Mouse (Mus musculus) testis, adult 2 months (tissue): ENCODE results near the gene Dcst2. TPM values are rescaled to one million over a fixed set of nuclear protein-coding genes. Genes with fewer than 3 reads are reported as not detected.
A peak's percentile ranks its signal among the peaks of the same experiment; 100 is the strongest.

Experiments
- H3K27ac ChIP-seq: fragments of 200-500 bp; 2 replicates; pipeline ENCODE4 v1.5.1; 2012; ENCODE audit warnings: low read depth, low read length; ENCODE audit not compliant: control insufficient read depth, insufficient read depth
- H3K27me3 ChIP-seq: fragments of 200-500 bp; 2 replicates; pipeline ENCODE4 v1.6.1; 2012; ENCODE audit warnings: mild to moderate bottlenecking, low read length, moderate library complexity; ENCODE audit not compliant: control insufficient read depth, insufficient read depth
- H3K36me3 ChIP-seq: fragments of 200-500 bp; 2 replicates; pipeline ENCODE4 v1.6.1; 2012; ENCODE audit warnings: mild to moderate bottlenecking, low read length; ENCODE audit not compliant: control insufficient read depth, insufficient read depth
- H3K4me1 ChIP-seq: fragments of 200-500 bp; 2 replicates; pipeline ENCODE4 v1.6.1; 2012; ENCODE audit warnings: low read length; ENCODE audit not compliant: control insufficient read depth, insufficient read depth
- H3K4me3 ChIP-seq: fragments of 200-500 bp; 2 replicates; pipeline ENCODE4 v1.5.1; 2012; ENCODE audit warnings: low read depth, mild to moderate bottlenecking, low read length, moderate library complexity, mixed read lengths; ENCODE audit not compliant: control insufficient read depth
- CTCF ChIP-seq: fragments of 200-500 bp; IDR thresholded peaks from 2 replicates; pipeline ENCODE4 v1.5.1; 2012; ENCODE audit warnings: low read depth, mild to moderate bottlenecking, inconsistent platforms, low read length, moderate library complexity; ENCODE audit not compliant: control insufficient read depth, insufficient read depth, insufficient replicate concordance
- POLR2A ChIP-seq: fragments of 200-500 bp; IDR thresholded peaks from 2 replicates; pipeline ENCODE4 v1.6.1; 2012; ENCODE audit warnings: low read depth, mild to moderate bottlenecking, inconsistent platforms, low read length, moderate library complexity; ENCODE audit not compliant: control insufficient read depth
- polyA plus RNA-seq: library from polyadenylated mRNA; depleted of rRNA; stranded (reverse); fragments of >200 nt; gene quantifications from 2 replicates; pipeline ENCODE4 v1.2.3, GENCODE M21; 2012

Dcst2 gene
- polyA plus RNA-seq, 1 experiment = 110 TPM

GRCm38 (mm10) chr3:89395419-89395805 lies 33.6 kb downstream of the Dcst2 start:
- H3K27ac ChIP-seq = peak overlapping the region; percentile 61
- no peak for TF ChIP-seq CTCF
- TF ChIP-seq POLR2A = no peak
- H3K4me3 ChIP-seq = peak overlapping the region; percentile 30
- H3K27me3 ChIP-seq = no peaks in the 10 kb centered on the region
- H3K4me1 ChIP-seq = peaks cover 24% of the 10 kb centered on the region
- H3K36me3 ChIP-seq = no peaks in the 10 kb centered on the region

GRCm38 (mm10) chr3:89395806-89396653 lies 34.3 kb downstream of the Dcst2 start:
- no peaks in the 10 kb centered on the region for H3K36me3 ChIP-seq
- no peaks in the 10 kb centered on the region for H3K27me3 ChIP-seq
- no peak for TF ChIP-seq POLR2A
- peak; percentile 72 for TF ChIP-seq CTCF
- H3K4me3 ChIP-seq = peak overlapping the region; percentile 64
- H3K27ac ChIP-seq = peak overlapping the region; percentile 24; the same call in 1 of the 2 replicates
- peaks cover 20% of the 10 kb centered on the region for H3K4me1 ChIP-seq

- H3K36me3 ChIP-seq = no peaks in the 10 kb centered on the region
- peaks cover 17% of the 10 kb centered on the region for H3K4me1 ChIP-seq
- H3K4me3 ChIP-seq = no peak overlapping the region
- TF ChIP-seq CTCF (no peak), POLR2A (no peak)
- H3K27me3 ChIP-seq = no peaks in the 10 kb centered on the region
- 0 out of 2 replicates have a peak overlapping the region, but pooled peaks have one; percentile 25 for H3K27ac ChIP-seq
Measured at GRCm38 (mm10) chr3:89396654-89397005, 34.9 kb downstream of the Dcst2 start.

- Histone ChIP-seq H3K4me3 (no peak overlapping the region), H3K36me3 (no peaks in the 10 kb centered on the region), H3K27me3 (no peaks in the 10 kb centered on the region), H3K4me1 (peaks cover 4% of the 10 kb centered on the region; the same call in 1 of the 2 replicates), H3K27ac (no peak overlapping the region)
- TF ChIP-seq POLR2A (no peak), CTCF (no peak)
Measured at GRCm38 (mm10) chr3:89401329-89401728, 39.6 kb downstream of the Dcst2 start.

GRCm38 (mm10) chr3:89402693-89403092 lies 40.9 kb downstream of the Dcst2 start, which contains the start of gene Lenep:
Gene Lenep, minus strand, starts transcription at chr3:89402793.
- no peaks in the 10 kb centered on the region for H3K4me1 ChIP-seq
- no peak within 1 kb of the TSS for H3K4me3 ChIP-seq
- TF ChIP-seq POLR2A = no peak
- no peak for TF ChIP-seq CTCF
- H3K27me3 ChIP-seq = no peaks in the 10 kb centered on the region
- H3K27ac ChIP-seq = no peak within 1 kb of the TSS
- H3K36me3 ChIP-seq = no peaks in the 10 kb centered on the region; the same call in 1 of the 2 replicates

GRCm38 (mm10) chr3:89406887-89407286 lies 45.1 kb downstream of the Dcst2 start:
- no peak for TF ChIP-seq POLR2A
- Histone ChIP-seq H3K36me3 (no peaks in the 10 kb centered on the region; the same call in 1 of the 2 replicates), H3K27me3 (no peaks in the 10 kb centered on the region), H3K4me1 (peaks cover 11% of the 10 kb centered on the region), H3K27ac (no peak overlapping the region), H3K4me3 (no peak overlapping the region)

GRCm38 (mm10) chr3:89408448-89408847 lies 46.7 kb downstream of the Dcst2 start:
- no peaks in the 10 kb centered on the region for H3K27me3 ChIP-seq
- peaks cover 11% of the 10 kb centered on the region for H3K4me1 ChIP-seq
- no peaks in the 10 kb centered on the region; the same call in 1 of the 2 replicates for H3K36me3 ChIP-seq
- H3K27ac ChIP-seq = no peak overlapping the region
- TF ChIP-seq POLR2A (no peak), CTCF (no peak)
- no peak overlapping the region for H3K4me3 ChIP-seq
